Mouse (Mus musculus): ENCODE results near the gene Gm49630. TPM values are rescaled to one million over a fixed set of nuclear protein-coding genes. Genes with fewer than 3 reads are reported as not detected.
"Not testable (repeated sequence)": the region's sequence is repeated elsewhere in the genome, so short reads cannot be mapped to it uniquely, and the experiment has no call there.

Gene Gm49630
- total and polyA plus RNA-seq, 2 experiments from 2014 or later = not detected

DNA sequence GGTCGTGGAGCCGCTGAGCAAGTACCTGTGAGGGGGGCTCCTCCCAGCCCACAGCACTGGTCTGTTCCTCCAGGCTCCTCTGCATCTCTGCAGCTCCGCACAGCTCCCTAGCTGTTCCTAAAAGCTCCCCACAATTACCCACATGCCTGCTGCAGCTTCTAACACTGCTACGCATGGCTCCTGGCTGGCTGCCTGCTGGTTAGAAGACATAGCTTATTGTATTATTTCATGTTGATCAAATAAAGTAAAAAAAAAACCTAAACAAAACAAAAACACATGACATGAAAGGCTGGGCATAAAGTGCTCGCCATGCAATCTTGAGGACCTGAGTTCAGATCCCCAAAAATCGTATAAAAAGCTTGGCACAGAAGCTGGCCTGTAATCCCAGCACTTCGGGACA, 18.1 kb upstream of the Gm49630 start:
- DNase-seq = peak; percentile 34
- 52% methylated on average over 7 of the region's 7 CpGs for WGBS
- H3K36me3 ChIP-seq (ENCODE audit: insufficient read depth); H3K4me1 ChIP-seq (ENCODE audit: insufficient read depth); H3K27me3 ChIP-seq (ENCODE audit: insufficient read depth, low read length); H3K9me3 ChIP-seq (ENCODE audit: low read length); H3K27ac ChIP-seq (ENCODE audit: low read depth, low read length); H3K9ac ChIP-seq; H3K4me3 ChIP-seq (ENCODE audit: low read depth, low read length); H3K4me2 ChIP-seq (ENCODE audit: low read depth): not testable (repeated sequence)
- 0 out of 2 replicates have a peak, but pooled peaks have one; percentile 10 for ATAC-seq

DNA sequence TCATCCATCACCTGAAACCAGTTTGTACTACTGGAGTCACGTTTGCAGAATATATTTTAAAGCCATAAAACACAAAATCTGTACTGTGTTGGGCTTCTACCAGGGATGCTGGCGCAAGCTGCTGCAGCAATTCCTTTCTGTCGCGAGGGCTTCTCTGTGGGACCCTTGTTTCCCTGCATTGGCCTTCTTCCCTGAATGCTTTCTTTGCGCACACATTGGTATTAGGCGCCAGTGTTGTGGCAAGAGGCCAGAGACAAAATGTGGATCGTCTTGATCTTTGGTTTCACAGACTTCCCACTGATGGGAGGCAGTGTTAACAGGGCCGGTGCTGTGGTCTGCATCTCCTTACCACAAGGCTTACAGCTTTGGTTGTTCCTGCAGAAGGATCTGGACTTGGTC, 17.2 kb upstream of the Gm49630 start:
- not testable (repeated sequence) for H3K4me1 ChIP-seq (ENCODE audit: insufficient read depth); H3K36me3 ChIP-seq (ENCODE audit: insufficient read depth); H3K27me3 ChIP-seq (ENCODE audit: insufficient read depth, low read length); H3K9ac ChIP-seq; H3K4me2 ChIP-seq (ENCODE audit: low read depth); H3K4me3 ChIP-seq (ENCODE audit: low read depth, low read length); H3K9me3 ChIP-seq (ENCODE audit: low read length); H3K27ac ChIP-seq (ENCODE audit: low read depth, low read length)
- WGBS = 54% methylated on average over 6 of the region's 8 CpGs
- ATAC-seq (peak; percentile 61), DNase-seq (peak; percentile 33)

DNA sequence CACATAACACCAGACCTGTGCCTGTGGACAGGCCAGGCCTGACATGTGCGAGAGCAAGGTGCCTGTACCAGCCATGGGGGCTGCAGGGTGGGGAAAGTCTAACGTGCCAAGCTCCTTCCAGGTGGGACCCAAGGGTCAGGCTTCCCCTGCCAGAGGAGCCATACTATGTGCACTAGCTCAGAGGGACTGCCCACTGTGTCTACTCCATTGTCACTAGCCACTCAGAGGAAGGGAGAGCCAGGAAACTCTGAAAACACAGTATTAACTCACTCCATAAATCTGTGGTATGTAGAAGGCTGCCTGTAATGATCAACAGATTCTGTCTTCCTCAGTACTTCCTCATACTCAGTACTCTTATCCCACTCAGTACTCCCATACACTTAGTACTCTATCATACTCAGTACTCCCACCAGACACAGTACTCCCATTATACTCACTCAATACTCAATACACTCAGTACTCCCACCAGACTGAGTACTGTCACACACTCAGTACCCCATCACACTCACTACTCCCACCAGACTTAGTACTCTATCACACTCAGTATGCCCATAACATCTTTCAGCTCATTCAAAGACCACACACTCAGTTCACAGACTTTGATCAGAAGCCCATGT, 16.7 kb upstream of the Gm49630 start:
- not testable (repeated sequence) for H3K27ac ChIP-seq (ENCODE audit: low read depth, low read length); H3K36me3 ChIP-seq (ENCODE audit: insufficient read depth); H3K4me1 ChIP-seq (ENCODE audit: insufficient read depth); H3K9ac ChIP-seq; H3K4me2 ChIP-seq (ENCODE audit: low read depth); H3K4me3 ChIP-seq (ENCODE audit: low read depth, low read length); H3K9me3 ChIP-seq (ENCODE audit: low read length); H3K27me3 ChIP-seq (ENCODE audit: insufficient read depth, low read length); DNase-seq
- ATAC-seq = peak; percentile 2; the same call in 1 of the 2 replicates
- WGBS = no CpG with 5 or more reads among the region's 2 CpGs

DNA sequence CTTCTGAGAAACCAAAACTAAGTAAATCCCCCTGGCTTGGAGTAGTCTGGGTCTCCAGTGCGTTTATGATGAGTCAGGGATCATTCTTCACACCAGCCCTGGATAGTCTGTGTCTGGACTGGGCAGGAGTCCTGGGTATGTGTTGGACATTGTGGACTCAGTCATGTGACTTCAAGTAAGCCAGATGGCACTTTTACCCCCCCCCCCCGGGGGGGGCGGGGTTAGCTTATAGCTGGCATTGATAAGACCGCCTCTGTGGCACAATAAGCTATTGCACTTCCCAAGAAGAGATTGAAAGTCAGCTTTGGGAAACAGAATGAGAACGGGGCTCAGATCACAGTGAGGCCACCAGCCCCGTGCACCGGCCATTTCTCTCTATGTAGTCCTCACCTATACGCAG, 14.2 kb upstream of the Gm49630 start:
- not testable (repeated sequence) for H3K4me1 ChIP-seq (ENCODE audit: insufficient read depth); H3K4me2 ChIP-seq (ENCODE audit: low read depth); H3K36me3 ChIP-seq (ENCODE audit: insufficient read depth); H3K9ac ChIP-seq; ATAC-seq; H3K9me3 ChIP-seq (ENCODE audit: low read length); H3K27me3 ChIP-seq (ENCODE audit: insufficient read depth, low read length); DNase-seq; H3K27ac ChIP-seq (ENCODE audit: low read depth, low read length); H3K4me3 ChIP-seq (ENCODE audit: low read depth, low read length)
- WGBS = 72% methylated on average over 8 of the region's 8 CpGs

DNA sequence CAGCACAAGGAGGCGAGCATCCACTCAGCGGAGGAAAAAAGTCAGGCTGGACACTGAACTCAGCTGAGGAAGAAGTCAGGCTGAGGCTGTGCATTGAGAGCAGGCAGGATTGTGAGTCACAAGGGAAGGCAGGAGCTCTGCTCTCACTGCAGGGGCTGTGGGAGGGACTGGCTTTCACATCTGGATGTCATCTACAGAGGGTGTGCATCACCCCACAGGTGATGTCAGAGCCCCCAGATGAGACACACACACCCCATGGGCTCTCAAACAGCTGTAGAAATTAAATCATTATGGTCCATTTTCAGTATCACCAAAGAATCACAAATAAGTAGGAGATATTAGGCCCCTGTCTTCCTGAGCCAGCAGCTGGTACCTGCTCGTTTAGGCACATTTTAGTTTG, 13.6 kb upstream of the Gm49630 start, which contains the start of gene Unc93a2:
Gene Unc93a2, minus strand, starts transcription at position 101 of the 400 bp plus-strand sequence.
- not testable (repeated sequence) for H3K4me3 ChIP-seq (ENCODE audit: low read depth, low read length); ATAC-seq; H3K4me1 ChIP-seq (ENCODE audit: insufficient read depth); H3K36me3 ChIP-seq (ENCODE audit: insufficient read depth); H3K9me3 ChIP-seq (ENCODE audit: low read length); DNase-seq; H3K27me3 ChIP-seq (ENCODE audit: insufficient read depth, low read length); H3K9ac ChIP-seq; H3K4me2 ChIP-seq (ENCODE audit: low read depth); H3K27ac ChIP-seq (ENCODE audit: low read depth, low read length)
- WGBS = 73% methylated on average over 3 of the region's 3 CpGs

GRCm38 (mm10) chr17:7383167-7384143, 11.7 kb upstream of the Gm49630 start:
- not testable (repeated sequence) for H3K27me3 ChIP-seq (ENCODE audit: insufficient read depth, low read length); H3K4me2 ChIP-seq (ENCODE audit: low read depth); ATAC-seq; H3K9me3 ChIP-seq (ENCODE audit: low read length); H3K27ac ChIP-seq (ENCODE audit: low read depth, low read length); H3K4me3 ChIP-seq (ENCODE audit: low read depth, low read length); DNase-seq; H3K36me3 ChIP-seq (ENCODE audit: insufficient read depth); H3K4me1 ChIP-seq (ENCODE audit: insufficient read depth); H3K9ac ChIP-seq
- 84% methylated on average over 10 of the region's 13 CpGs for WGBS

DNA sequence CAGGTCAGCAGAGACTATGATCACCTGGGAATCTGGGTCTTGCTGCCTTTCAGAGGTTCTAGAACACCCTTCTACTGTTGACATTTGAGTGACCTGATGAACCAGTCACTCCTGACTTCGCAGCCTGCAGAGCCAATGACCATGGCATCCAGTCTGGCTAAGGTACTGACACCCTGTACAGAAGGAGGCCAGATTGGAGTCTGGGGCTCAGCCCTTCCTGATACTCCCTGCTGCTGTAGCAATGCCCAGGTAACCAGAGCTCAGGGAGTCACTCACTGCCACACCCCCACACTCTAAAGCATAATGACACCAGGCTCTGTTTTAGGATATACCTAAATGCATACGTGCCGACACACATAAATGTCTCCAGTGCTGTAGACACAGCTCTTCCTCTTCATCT, 10.9 kb upstream of the Gm49630 start:
- not testable (repeated sequence) for H3K36me3 ChIP-seq (ENCODE audit: insufficient read depth); H3K9me3 ChIP-seq (ENCODE audit: low read length); H3K27ac ChIP-seq (ENCODE audit: low read depth, low read length); H3K9ac ChIP-seq; H3K4me2 ChIP-seq (ENCODE audit: low read depth); H3K4me3 ChIP-seq (ENCODE audit: low read depth, low read length); ATAC-seq; DNase-seq; H3K27me3 ChIP-seq (ENCODE audit: insufficient read depth, low read length); H3K4me1 ChIP-seq (ENCODE audit: insufficient read depth)
- WGBS = 79% methylated on average over 1 of the region's 3 CpGs

GRCm38 (mm10) chr17:7377907-7378306, 6.1 kb upstream of the Gm49630 start:
- not testable (repeated sequence) for H3K4me2 ChIP-seq (ENCODE audit: low read depth); H3K27ac ChIP-seq (ENCODE audit: low read depth, low read length); H3K9me3 ChIP-seq (ENCODE audit: low read length); H3K27me3 ChIP-seq (ENCODE audit: insufficient read depth, low read length); DNase-seq; H3K4me3 ChIP-seq (ENCODE audit: low read depth, low read length); H3K36me3 ChIP-seq (ENCODE audit: insufficient read depth); ATAC-seq; H3K9ac ChIP-seq; H3K4me1 ChIP-seq (ENCODE audit: insufficient read depth)
- 10% methylated on average over 2 of the region's 3 CpGs for WGBS

- H3K4me2 ChIP-seq (ENCODE audit: low read depth); H3K9me3 ChIP-seq (ENCODE audit: low read length); H3K9ac ChIP-seq; H3K36me3 ChIP-seq (ENCODE audit: insufficient read depth); H3K27me3 ChIP-seq (ENCODE audit: insufficient read depth, low read length); H3K4me1 ChIP-seq (ENCODE audit: insufficient read depth); ATAC-seq; H3K27ac ChIP-seq (ENCODE audit: low read depth, low read length); H3K4me3 ChIP-seq (ENCODE audit: low read depth, low read length); DNase-seq: not testable (repeated sequence)
- WGBS = 100% methylated on average over 1 of the region's 3 CpGs
Observed at GRCm38 (mm10) chr17:7376951-7377700, 5.3 kb upstream of the Gm49630 start.

- not testable (repeated sequence) for DNase-seq; H3K27ac ChIP-seq (ENCODE audit: low read depth, low read length); H3K36me3 ChIP-seq (ENCODE audit: insufficient read depth); H3K4me2 ChIP-seq (ENCODE audit: low read depth); H3K27me3 ChIP-seq (ENCODE audit: insufficient read depth, low read length); H3K4me1 ChIP-seq (ENCODE audit: insufficient read depth); H3K4me3 ChIP-seq (ENCODE audit: low read depth, low read length); H3K9ac ChIP-seq; H3K9me3 ChIP-seq (ENCODE audit: low read length); ATAC-seq
- 78% methylated on average over 6 of the region's 6 CpGs for WGBS
Observed at GRCm38 (mm10) chr17:7369401-7369800, 2.4 kb downstream of the Gm49630 start.

All from forebrain, postnatal 0 days (tissue).